Mouse (Mus musculus) hindbrain, embryonic 12.5 days (tissue): Measurements from ENCODE around the gene Mcpt1. TPM values are rescaled to one million over a fixed set of nuclear protein-coding genes. Genes with fewer than 3 reads are reported as not detected.
"Not testable (repeated sequence)": the region's sequence is repeated elsewhere in the genome, so short reads cannot be mapped to it uniquely, and the experiment has no call there.

ENCODE experiments used
- ATAC-seq: fragments of 200-750 bp; cut with Nextera tagmentation; 2 replicates; pipeline ENCODE4 v1.8.0; 2017; ENCODE audit warnings: moderate TSS enrichment; ENCODE audit not compliant: low FRiP score
- H3K27ac ChIP-seq: fragments of 300-500 bp; sonication (generic); 2 replicates; pipeline ENCODE4 v1.5.1; 2016; ENCODE audit warnings: mild to moderate bottlenecking
- H3K27me3 ChIP-seq: fragments of 300-500 bp; sonication (generic); 2 replicates; pipeline ENCODE4 v1.6.1; 2016; ENCODE audit warnings: mild to moderate bottlenecking
- H3K36me3 ChIP-seq: fragments of 300-500 bp; sonication (generic); 2 replicates; pipeline ENCODE4 v1.6.1; 2016; ENCODE audit warnings: mild to moderate bottlenecking
- H3K4me1 ChIP-seq: fragments of 300-500 bp; sonication (generic); 2 replicates; pipeline ENCODE4 v1.6.1; 2016
- H3K4me2 ChIP-seq: fragments of 300-500 bp; sonication (generic); replicated peaks from 2 replicates; pipeline ENCODE4 v1.6.1; 2016; ENCODE audit warnings: mild to moderate bottlenecking
- H3K4me3 ChIP-seq: fragments of 300-500 bp; sonication (generic); 2 replicates; pipeline ENCODE4 v1.5.1; 2016; ENCODE audit warnings: mild to moderate bottlenecking
- H3K9ac ChIP-seq: fragments of 300-500 bp; sonication (generic); 2 replicates; pipeline ENCODE4 v1.6.1; 2016; ENCODE audit warnings: mild to moderate bottlenecking, moderate library complexity
- H3K9me3 ChIP-seq: fragments of 300-500 bp; sonication (generic); replicated peaks from 2 replicates; pipeline ENCODE4 v1.6.1; 2016; ENCODE audit warnings: mild to moderate bottlenecking
- WGBS: fragments of 180-500 bp; shearing (Covaris S2); methylation state at CpG from one replicate; pipeline ENCODE4 v1.1.7; 2016; 5-methylcytosine and 5-hydroxymethylcytosine counted together
- polyA plus RNA-seq: library from polyadenylated mRNA; unstranded; fragments of >200 nt; fragmentation: Nextera tagmentation; extraction: Ambion mirVana; gene quantifications from 2 replicates; pipeline ENCODE4 v1.2.1, GENCODE M21; 2016

The Mcpt1 gene
- not detected in 2 replicates for polyA plus RNA-seq

- not testable (repeated sequence) for H3K27me3 ChIP-seq, H3K4me3 ChIP-seq, H3K9ac ChIP-seq, H3K4me1 ChIP-seq, H3K4me2 ChIP-seq, H3K9me3 ChIP-seq, H3K36me3 ChIP-seq, ATAC-seq, H3K27ac ChIP-seq
- WGBS, result 76% methylated on average over 3 of the region's 3 CpGs
These were observed at the start of gene Mcpt1 for GRCm38 (mm10) chr14:56017671-56018070. Gene Mcpt1 (plus strand): TSS chr14:56017971.

- WGBS, result 80% methylated on average over 2 of the region's 3 CpGs
- H3K4me3 ChIP-seq, H3K9me3 ChIP-seq, H3K9ac ChIP-seq, ATAC-seq, H3K36me3 ChIP-seq, H3K4me1 ChIP-seq, H3K27me3 ChIP-seq, H3K27ac ChIP-seq, H3K4me2 ChIP-seq: not testable (repeated sequence)
These were observed 30.3 kb upstream of the Mcpt1 start for GRCm38 (mm10) chr14:55987464-55987863.

- no peaks in the 10 kb centered on the region for H3K36me3 ChIP-seq
- H3K27ac ChIP-seq, result no peak overlapping the region
- H3K4me3 ChIP-seq, result no peak overlapping the region
- no peaks in the 10 kb centered on the region for H3K27me3 ChIP-seq
- no peaks in the 10 kb centered on the region; the same call in 1 of the 2 replicates for H3K9me3 ChIP-seq
- WGBS, result 68% methylated on average over 3 of the region's 3 CpGs
- H3K4me1 ChIP-seq, result no peaks in the 10 kb centered on the region
- H3K9ac ChIP-seq, result no peak overlapping the region
- ATAC-seq, result no peak
- H3K4me2 ChIP-seq, result no peak overlapping the region
These were observed 4.6 kb upstream of the Mcpt1 start for GRCm38 (mm10) chr14:56013147-56013546.

GRCm38 (mm10) chr14:56013924-56014323 lies 3.8 kb upstream of the Mcpt1 start:
- no peak overlapping the region for H3K27ac ChIP-seq
- no peak overlapping the region for H3K4me3 ChIP-seq

GRCm38 (mm10) chr14:56019446-56019845 lies 1.7 kb downstream of the Mcpt1 start:
- no peak for ATAC-seq
- Histone ChIP-seq H3K4me1 (no peaks in the 10 kb centered on the region), H3K4me2 (no peak overlapping the region), H3K27ac (no peak overlapping the region), H3K4me3 (no peak overlapping the region), H3K9ac (no peak overlapping the region), H3K9me3 (no peaks in the 10 kb centered on the region), H3K36me3 (no peaks in the 10 kb centered on the region), H3K27me3 (no peaks in the 10 kb centered on the region)
- 74% methylated on average over 1 of the region's 1 CpGs for WGBS

More at GRCm38 (mm10) chr14:56013924-56014323, 3.8 kb upstream of the Mcpt1 start:
- no peak for ATAC-seq
- H3K36me3 ChIP-seq, result no peaks in the 10 kb centered on the region
- WGBS, result 94% methylated on average over 2 of the region's 2 CpGs
- no peaks in the 10 kb centered on the region for H3K27me3 ChIP-seq
- no peaks in the 10 kb centered on the region for H3K9me3 ChIP-seq
- H3K4me1 ChIP-seq, result no peaks in the 10 kb centered on the region
- H3K4me2 ChIP-seq, result no peak overlapping the region
- H3K9ac ChIP-seq, result no peak overlapping the region

- H3K9me3 ChIP-seq, H3K4me1 ChIP-seq, H3K36me3 ChIP-seq, ATAC-seq, H3K9ac ChIP-seq, H3K27me3 ChIP-seq, H3K4me2 ChIP-seq, H3K27ac ChIP-seq, H3K4me3 ChIP-seq: not testable (repeated sequence)
- WGBS, result 78% methylated on average over 4 of the region's 4 CpGs
These were observed 3.5 kb downstream of the Mcpt1 start for GRCm38 (mm10) chr14:56021305-56021704.

- not testable (repeated sequence) for H3K4me1 ChIP-seq, H3K4me2 ChIP-seq, H3K9ac ChIP-seq, H3K27me3 ChIP-seq, H3K9me3 ChIP-seq, H3K4me3 ChIP-seq, H3K36me3 ChIP-seq, H3K27ac ChIP-seq, ATAC-seq
- 81% methylated on average over 3 of the region's 3 CpGs for WGBS
These were observed 12.6 kb downstream of the Mcpt1 start, which contains the start of gene Mcpt9 for GRCm38 (mm10) chr14:56030395-56030794. Gene Mcpt9 (minus strand): TSS chr14:56030495.

GRCm38 (mm10) chr14:56034433-56034832 lies 16.7 kb downstream of the Mcpt1 start:
- H3K36me3 ChIP-seq, result no peaks in the 10 kb centered on the region
- H3K9ac ChIP-seq, result no peak overlapping the region
- 84% methylated on average over 2 of the region's 2 CpGs for WGBS
- no peaks in the 10 kb centered on the region for H3K4me1 ChIP-seq
- H3K27me3 ChIP-seq, result no peaks in the 10 kb centered on the region
- H3K27ac ChIP-seq, result no peak overlapping the region
- no peak for ATAC-seq
- no peak overlapping the region for H3K4me2 ChIP-seq
- no peaks in the 10 kb centered on the region for H3K9me3 ChIP-seq
- no peak overlapping the region for H3K4me3 ChIP-seq

GRCm38 (mm10) chr14:56041792-56042191 lies 24.0 kb downstream of the Mcpt1 start, which contains the start of gene Mcpt2:
Gene Mcpt2 (plus strand): TSS chr14:56042041.
- H3K9ac ChIP-seq, ATAC-seq, H3K4me2 ChIP-seq, H3K27me3 ChIP-seq, H3K4me3 ChIP-seq, H3K36me3 ChIP-seq, H3K9me3 ChIP-seq, H3K4me1 ChIP-seq, H3K27ac ChIP-seq: not testable (repeated sequence)
- 72% methylated on average over 1 of the region's 1 CpGs for WGBS

GRCm38 (mm10) chr14:56055408-56055807 lies 37.6 kb downstream of the Mcpt1 start:
- H3K4me1 ChIP-seq, result no peaks in the 10 kb centered on the region
- H3K4me3 ChIP-seq, result no peak overlapping the region
- WGBS, result 79% methylated on average over 3 of the region's 3 CpGs
- no peaks in the 10 kb centered on the region for H3K27me3 ChIP-seq
- no peaks in the 10 kb centered on the region for H3K36me3 ChIP-seq
- no peak overlapping the region for H3K9ac ChIP-seq
- H3K9me3 ChIP-seq, result no peaks in the 10 kb centered on the region
- ATAC-seq, result no peak
- no peak overlapping the region for H3K4me2 ChIP-seq
- H3K27ac ChIP-seq, result no peak overlapping the region

- no peak overlapping the region for H3K4me2 ChIP-seq
- H3K9me3 ChIP-seq, result no peaks in the 10 kb centered on the region
- no peaks in the 10 kb centered on the region for H3K36me3 ChIP-seq
- WGBS, result 86% methylated on average over 4 of the region's 4 CpGs
- ATAC-seq, result no peak
- no peak overlapping the region for H3K27ac ChIP-seq
- no peak overlapping the region for H3K9ac ChIP-seq
- H3K4me1 ChIP-seq, result no peaks in the 10 kb centered on the region
- no peak overlapping the region for H3K4me3 ChIP-seq
- H3K27me3 ChIP-seq, result no peaks in the 10 kb centered on the region
These were observed 40.0 kb downstream of the Mcpt1 start for GRCm38 (mm10) chr14:56057722-56058121.

- H3K4me2 ChIP-seq, H3K27ac ChIP-seq, H3K9me3 ChIP-seq, H3K27me3 ChIP-seq, ATAC-seq, H3K4me3 ChIP-seq, H3K36me3 ChIP-seq, H3K9ac ChIP-seq, H3K4me1 ChIP-seq: not testable (repeated sequence)
- 89% methylated on average over 3 of the region's 3 CpGs for WGBS
These were observed 44.4 kb downstream of the Mcpt1 start, which contains the start of gene Mcpt4 for GRCm38 (mm10) chr14:56062213-56062612. Gene Mcpt4 (minus strand): TSS chr14:56062313.
